ENCODE assay signal across 16 mouse cellular contexts in the genomic region with DNA sequence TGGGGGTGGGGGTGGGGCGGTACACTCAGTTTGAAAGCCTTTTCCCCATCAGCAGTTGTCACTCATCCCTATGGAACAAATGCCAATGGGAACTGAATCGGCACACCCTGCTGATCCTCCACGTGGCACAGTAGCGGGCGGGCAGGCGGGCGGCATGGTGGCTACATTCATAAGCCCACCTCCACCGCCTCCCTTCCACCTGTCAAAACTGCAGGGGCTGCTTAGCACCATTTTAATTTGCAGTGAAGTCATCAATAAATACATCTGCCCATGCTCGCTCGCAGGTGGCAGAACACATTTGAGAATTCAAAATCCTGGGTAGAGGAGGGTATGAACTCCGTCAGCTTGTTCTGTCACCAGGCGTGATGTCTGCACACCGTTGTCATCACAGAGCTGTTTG. TPM values are rescaled to one million over a fixed set of nuclear protein-coding genes. Genes with fewer than 3 reads are reported as not detected.
A peak's percentile ranks its signal among the peaks of the same experiment; 100 is the strongest.
DNase-seq lines count a peak whose midpoint lies in the region; ATAC-seq and TF ChIP-seq lines count a peak whose summit lies in the region.
"Had no signal": no experiment of that assay in that cellular context is flagged by ENCODE, and none has a peak within 500 bp of the region (broad histone marks: within the 10 kb centered on the region; RNA-seq: fewer than 3 reads in every experiment).

No protein-coding gene starts in this region.

- H3K4me2 ChIP-seq in hindbrain, embryonic 13.5 days: peak overlapping the region; percentile 34
- H3K4me2 ChIP-seq: limb, embryonic 12.5 days; midbrain, embryonic 11.5 days had no signal

- ATAC-seq in hindbrain, embryonic 13.5 days (ENCODE audit: low FRiP score): peak; percentile 57

- no peaks in the 10 kb centered on the region for H3K36me3 ChIP-seq in hindbrain, embryonic 13.5 days
- H3K36me3 ChIP-seq: limb, embryonic 12.5 days had no signal

- peak in 1 of 2 experiments; percentile 42 for DNase-seq in left cerebral cortex, adult 2 months (ENCODE audit: extremely low spot score in 1 of 2, low spot score in 2 of 2)
- DNase-seq in left cerebral cortex, postnatal 25 days (ENCODE audit: low spot score in 2 of 2): no peak
- peak; percentile 68 for DNase-seq in brain, adult 2 months (ENCODE audit: low read depth, low spot score)
- DNase-seq in layer of hippocampus, postnatal 14 days (ENCODE audit: low spot score in 2 of 2): peak; percentile 55 to 81
- no peak for DNase-seq in spleen, adult 12 weeks (ENCODE audit: low spot score)
- no peak for DNase-seq in cerebellum, adult 11 months
- DNase-seq: adrenal gland, postnatal 14 days; embryo, embryonic 11 days; heart, postnatal 10 days; lung, postnatal 10 days; thymus, adult 2 months had no signal

- H3K4me1 ChIP-seq in hindbrain, embryonic 13.5 days (replicated peaks): peaks cover 26% of the 10 kb centered on the region
- H3K4me1 ChIP-seq: limb, embryonic 12.5 days had no signal

- no peak for TF ChIP-seq CTCF in left cerebral cortex, adult 2 months (IDR thresholded peaks at IDR 0.05)

- H3K27ac ChIP-seq in left cerebral cortex, adult 2 months: no peak overlapping the region
- no peak overlapping the region for H3K27ac ChIP-seq in hindbrain, embryonic 13.5 days
- H3K27ac ChIP-seq: limb, embryonic 12.5 days; liver, embryonic 14.5 days had no signal

- intact Hi-C loops in left cerebral cortex, adult 2 months (cut with DNase I): no loop called here
- intact Hi-C loops in left cerebral cortex, postnatal 25 days (cut with DNase I): no loop called here

- H3K4me3 ChIP-seq in left cerebral cortex, adult 2 months: 0 out of 2 replicates have a peak overlapping the region, but pooled peaks have one; percentile 14
- no peak overlapping the region; the same call in 1 of the 2 replicates for H3K4me3 ChIP-seq in hindbrain, embryonic 13.5 days
- H3K4me3 ChIP-seq: limb, embryonic 12.5 days had no signal

- no peak overlapping the region for H3K9ac ChIP-seq in hindbrain, embryonic 13.5 days
- H3K9ac ChIP-seq: limb, embryonic 12.5 days; liver, embryonic 14.5 days had no signal

- 53% methylated on average over 13 of the region's 13 CpGs for WGBS in hindbrain, embryonic 13.5 days

- peaks cover 12% of the 10 kb centered on the region; the same call in 1 of the 2 replicates for H3K27me3 ChIP-seq in hindbrain, embryonic 13.5 days
- H3K27me3 ChIP-seq: limb, embryonic 12.5 days had no signal

- H3K9me3 ChIP-seq in hindbrain, embryonic 13.5 days: no peaks in the 10 kb centered on the region
- H3K9me3 ChIP-seq: limb, embryonic 12.5 days had no signal

RNA-seq across cellular contexts. Expression of gene Trim9, which starts 12.0 kb away (rescaled TPM):
- total RNA-seq in left cerebral cortex, adult 2 months (2021): 100 to 1,000 TPM; 386 to 451 TPM
- 100 to 1,000 TPM; 413 to 444 TPM for total RNA-seq in left cerebral cortex, postnatal 25 days (2021)
- polyA plus RNA-seq in hindbrain, embryonic 13.5 days (2015; fragmentation: Nextera tagmentation; extraction: Ambion mirVana): 57.4 and 57.7 TPM in 2 replicates
- 100 to 1,000 TPM; 321 to 358 TPM for total RNA-seq in layer of hippocampus, postnatal 14 days (2021)
- total RNA-seq: MEL had no signal

Comparison
In these comparisons a context has a peak if more than half of its experiments do, and no peak if none do; other contexts are left out.
1. DNase-seq: peak in brain, adult 2 months (single experiment) and layer of hippocampus, postnatal 14 days (2 of 2); none in left cerebral cortex, postnatal 25 days (0 of 2), spleen, adult 12 weeks (single experiment) and cerebellum, adult 11 months (single experiment).